Mouse (Mus musculus) brain, embryonic 18.5 days (tissue): Measurements from ENCODE around the gene Utp15.

Source experiments
- DNase-seq: peaks from one replicate; pipeline ENCODE4 v3.0.0-alpha.2; 2012; ENCODE audit warnings: low read depth, low spot score

Gene Utp15

GRCm38 (mm10) chr13:98249594-98249993 lies 13.2 kb downstream of the Utp15 start:
- no peak for DNase-seq

- DNase-seq = no peak
Measured at GRCm38 (mm10) chr13:98245386-98245785, 17.5 kb downstream of the Utp15 start.

- no peak for DNase-seq
Measured at GRCm38 (mm10) chr13:98244571-98245350, 18.1 kb downstream of the Utp15 start.

GRCm38 (mm10) chr13:98241531-98242282 lies 21.1 kb downstream of the Utp15 start:
- DNase-seq = no peak

GRCm38 (mm10) chr13:98239978-98240641 lies 22.7 kb downstream of the Utp15 start:
- peak; percentile 49 for DNase-seq

GRCm38 (mm10) chr13:98235451-98235850 lies 27.4 kb downstream of the Utp15 start:
- no peak for DNase-seq

- no peak for DNase-seq
Measured at GRCm38 (mm10) chr13:98230511-98230910, 32.3 kb downstream of the Utp15 start.

- DNase-seq = no peak
Measured at GRCm38 (mm10) chr13:98226225-98226624, 36.6 kb downstream of the Utp15 start.

GRCm38 (mm10) chr13:98222848-98223247 lies 40.0 kb downstream of the Utp15 start:
- DNase-seq = no peak

GRCm38 (mm10) chr13:98210137-98210536 lies 52.7 kb downstream of the Utp15 start:
- no peak for DNase-seq

GRCm38 (mm10) chr13:98208842-98209241 lies 54.0 kb downstream of the Utp15 start:
- DNase-seq = no peak

GRCm38 (mm10) chr13:98206546-98206870 lies 56.3 kb downstream of the Utp15 start:
- no peak for DNase-seq

- DNase-seq = no peak
Measured at GRCm38 (mm10) chr13:98205771-98206545, 56.9 kb downstream of the Utp15 start, which contains the start of gene Arhgef28. Gene Arhgef28 (minus strand): TSS chr13:98206439.

GRCm38 (mm10) chr13:98205111-98205510 lies 57.7 kb downstream of the Utp15 start:
- no peak for DNase-seq

GRCm38 (mm10) chr13:98204371-98204770 lies 58.5 kb downstream of the Utp15 start:
- DNase-seq = no peak

- no peak for DNase-seq
Measured at GRCm38 (mm10) chr13:98201436-98201835, 61.4 kb downstream of the Utp15 start.
